Mouse (Mus musculus): Measurements from ENCODE around the gene Zfp655. TPM values are rescaled to one million over a fixed set of nuclear protein-coding genes. Genes with fewer than 3 reads are reported as not detected.
"Not testable (repeated sequence)": the region's sequence is repeated elsewhere in the genome, so short reads cannot be mapped to it uniquely, and the experiment has no call there.

The Zfp655 gene
- total RNA-seq, 2 experiments from 2014 or later: 24.5 to 25.4 TPM

DNA sequence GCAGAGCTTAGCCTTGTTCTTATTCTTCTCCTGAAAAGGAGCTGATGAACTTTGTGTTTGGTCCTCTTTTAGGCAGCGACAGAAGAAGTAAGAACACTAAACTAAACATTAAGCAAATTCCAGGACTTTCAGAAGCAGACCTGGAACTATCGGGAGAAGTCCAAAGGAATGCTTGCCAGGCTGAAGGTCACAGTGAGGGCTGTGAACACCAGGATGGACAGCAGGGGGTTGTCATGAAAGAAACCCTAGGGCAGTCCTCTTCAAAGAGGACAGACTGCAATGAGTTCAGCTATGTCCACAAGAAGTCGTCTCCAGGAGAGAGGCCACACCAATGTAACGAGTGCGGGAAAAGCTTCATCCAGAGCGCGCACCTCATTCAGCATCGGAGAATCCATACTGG, 11.5 kb upstream of the Zfp655 start:
- no peak for DNase-seq (ENCODE audit: low spot score in 2 of 2)

DNA sequence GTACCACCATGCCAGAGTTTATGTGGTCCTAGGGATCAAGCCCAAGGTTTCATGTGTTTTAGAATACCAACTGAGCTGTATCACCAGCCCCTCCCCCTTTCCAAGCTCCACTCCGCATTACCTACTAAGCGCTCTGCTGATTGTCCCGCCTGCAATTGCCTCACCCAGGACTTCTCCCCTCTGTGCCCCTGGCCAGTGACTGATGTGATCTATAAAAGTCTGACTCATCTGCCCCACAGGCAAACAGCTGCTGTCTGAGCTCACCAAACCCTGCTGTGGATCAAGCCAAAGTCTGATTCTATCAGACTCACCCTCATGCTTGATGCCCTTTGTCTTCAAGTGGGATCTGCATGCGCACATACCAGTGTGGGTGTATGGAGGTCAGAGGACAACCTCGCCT, 8.7 kb upstream of the Zfp655 start:
- no peak for DNase-seq (ENCODE audit: low spot score in 2 of 2)

DNA sequence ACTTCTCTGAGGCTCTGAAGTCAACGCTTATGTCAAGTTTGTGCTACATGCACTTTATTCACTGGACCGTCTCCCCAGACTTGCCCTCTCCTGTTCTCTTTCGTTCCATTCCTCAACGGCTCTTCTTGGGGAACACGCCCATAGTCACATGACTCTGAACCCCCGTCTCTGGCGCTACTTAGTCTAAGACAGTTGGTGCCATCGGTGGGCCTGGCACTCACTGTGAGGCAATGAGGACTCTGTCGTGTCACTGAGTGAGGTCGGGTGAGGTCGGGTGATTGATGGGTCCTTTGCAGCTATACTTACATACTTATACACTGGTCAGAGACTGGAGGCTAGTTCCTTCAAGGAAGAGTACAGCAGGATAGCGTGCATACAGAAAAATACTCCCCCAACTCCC, 8.1 kb upstream of the Zfp655 start:
- no peak for DNase-seq (ENCODE audit: low spot score in 2 of 2)

GRCm38 (mm10) chr5:145226453-145226852, 5.1 kb upstream of the Zfp655 start:
- no peak for DNase-seq (ENCODE audit: low spot score in 2 of 2)

GRCm38 (mm10) chr5:145229283-145229682, 2.2 kb upstream of the Zfp655 start:
- DNase-seq (ENCODE audit: low spot score in 2 of 2): not testable (repeated sequence)

DNA sequence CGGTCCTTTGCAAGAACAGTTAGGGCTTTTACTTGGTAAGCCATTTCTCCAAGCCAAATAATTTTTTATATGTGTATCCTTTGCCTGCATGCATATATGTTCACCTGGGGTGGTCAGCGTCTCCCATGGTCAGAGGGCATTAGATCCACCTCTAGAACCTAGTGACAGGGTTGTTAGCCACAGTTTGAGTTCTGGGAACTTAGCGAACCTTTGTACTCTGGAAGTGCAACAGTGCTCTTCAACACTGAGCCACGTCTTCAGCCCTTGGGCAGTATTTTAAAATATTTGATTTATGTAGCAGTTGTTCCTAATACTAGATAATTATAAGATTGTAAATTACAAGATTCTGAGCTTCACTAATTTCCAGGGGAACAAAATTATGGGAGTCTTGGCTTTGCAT, 874 bp upstream of the Zfp655 start:
- no peak for DNase-seq (ENCODE audit: low spot score in 2 of 2)

DNA sequence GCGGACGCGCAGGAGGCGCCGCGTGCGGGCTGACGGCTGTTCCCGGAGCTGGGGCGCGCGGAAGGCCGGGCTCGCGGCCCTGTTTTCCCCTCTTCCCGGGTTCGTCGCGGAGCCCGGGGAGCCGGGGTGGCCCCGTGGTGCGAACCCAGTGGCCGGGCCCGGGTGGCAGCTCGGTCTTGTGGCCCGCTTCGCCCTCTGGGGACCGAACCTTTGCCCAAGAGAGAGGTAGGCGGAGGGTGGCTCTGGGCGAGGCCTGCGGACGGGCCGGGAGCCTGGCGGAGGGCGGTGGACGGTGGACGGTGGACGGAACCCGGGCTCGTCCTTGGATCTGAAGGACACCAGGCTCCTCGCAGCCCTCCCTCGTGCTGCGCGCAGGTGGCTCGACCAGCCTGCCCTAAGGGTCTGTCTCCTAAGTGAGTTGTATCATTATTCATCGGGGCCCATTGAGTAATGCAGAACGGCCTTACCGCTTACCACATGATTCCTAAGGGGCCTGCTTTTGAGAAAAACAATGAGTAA, 437 bp downstream of the Zfp655 start:
- no peak for DNase-seq (ENCODE audit: low spot score in 2 of 2)

GRCm38 (mm10) chr5:145234636-145235035, 3.1 kb downstream of the Zfp655 start:
- DNase-seq (ENCODE audit: low spot score in 2 of 2): peak in 1 of 2 experiments; percentile 31

- DNase-seq (ENCODE audit: low spot score in 2 of 2): no peak
Observed at GRCm38 (mm10) chr5:145249520-145249919, 18.0 kb downstream of the Zfp655 start.

DNA sequence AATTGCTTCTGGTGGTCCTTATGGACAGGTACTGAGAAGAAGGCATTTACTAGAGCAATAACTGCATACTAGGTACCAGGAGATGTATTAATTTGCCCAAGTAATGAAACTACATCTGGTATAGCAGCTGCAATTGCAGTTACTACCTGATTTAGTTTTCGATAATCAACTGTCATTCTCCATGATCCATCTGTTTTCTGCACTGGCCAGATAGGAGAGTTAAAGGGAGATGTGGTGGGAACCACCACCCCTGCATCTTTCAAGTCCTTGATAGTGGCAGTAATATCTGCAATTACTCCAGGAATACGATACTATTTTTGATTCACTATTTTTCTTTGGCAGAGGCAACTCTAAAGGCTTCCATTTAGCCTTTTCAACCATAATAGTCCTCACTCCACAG, 42.1 kb downstream of the Zfp655 start:
- DNase-seq (ENCODE audit: low spot score in 2 of 2): not testable (repeated sequence)

- no peak for DNase-seq (ENCODE audit: low spot score in 2 of 2)
Observed at GRCm38 (mm10) chr5:145279948-145280347, 48.4 kb downstream of the Zfp655 start.

DNA sequence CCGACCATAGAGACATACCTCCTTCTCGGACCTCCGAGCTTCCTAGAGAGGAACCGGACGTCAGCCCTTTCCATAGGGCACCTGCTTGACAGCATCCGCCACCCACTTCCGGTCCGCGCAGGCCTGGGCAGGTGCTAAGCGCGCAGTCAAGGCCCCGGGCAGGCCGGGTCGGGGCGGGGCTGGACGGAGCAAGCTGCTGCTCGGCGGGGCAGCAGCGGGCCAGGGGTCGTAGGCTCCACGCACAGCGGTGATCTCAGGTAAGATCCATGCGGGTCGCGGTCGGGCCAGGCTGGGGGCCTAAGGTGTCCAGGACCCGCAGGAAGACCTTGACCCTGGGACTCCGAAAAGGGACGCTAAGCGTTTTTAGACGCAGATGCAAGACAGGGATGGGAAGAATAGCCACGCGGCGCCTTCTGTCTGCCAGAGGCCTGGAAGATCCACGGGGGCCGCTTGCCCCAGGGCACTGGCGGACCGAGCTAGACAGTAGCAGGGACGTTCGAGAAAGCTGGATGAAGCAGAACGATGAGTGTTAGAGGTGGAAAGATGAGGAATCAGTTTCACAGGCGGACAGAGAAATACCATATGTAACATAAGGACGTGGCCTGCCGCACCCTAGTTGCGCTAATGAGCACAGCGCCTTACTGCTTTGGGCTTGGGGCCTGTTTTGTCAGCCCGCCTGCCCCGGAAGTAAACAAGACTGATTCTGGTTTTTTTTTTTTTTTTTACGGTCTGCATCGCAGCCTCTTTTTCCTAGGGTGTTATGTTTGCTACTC, 49.0 kb downstream of the Zfp655 start, which contains the start of gene Zscan25:
Zscan25 (plus strand) TSS at position 130 of the 773 bp plus-strand sequence.
- peak; percentile 87 to 91 for DNase-seq (ENCODE audit: low spot score in 2 of 2)

DNA sequence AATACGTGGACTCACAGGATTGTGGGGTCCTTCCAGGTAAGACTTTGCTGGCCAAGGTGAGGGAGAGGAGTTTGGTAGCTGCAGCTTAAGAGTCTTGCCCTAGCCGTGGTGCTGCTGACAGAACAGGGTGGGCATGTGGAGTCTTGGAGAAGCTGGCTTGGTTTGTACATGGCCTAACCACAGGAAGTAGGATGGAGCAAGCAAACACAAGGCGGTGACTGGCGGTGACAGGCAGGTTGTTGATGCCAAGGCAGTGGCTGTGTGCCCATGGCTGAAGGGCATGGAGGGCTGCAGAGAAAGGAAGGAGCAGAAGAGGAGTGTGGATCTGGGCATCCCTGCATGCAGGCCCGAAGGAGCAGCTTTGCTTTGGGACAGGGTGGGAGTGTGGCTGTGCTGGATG, 56.9 kb downstream of the Zfp655 start:
- no peak for DNase-seq (ENCODE audit: low spot score in 2 of 2)

DNA sequence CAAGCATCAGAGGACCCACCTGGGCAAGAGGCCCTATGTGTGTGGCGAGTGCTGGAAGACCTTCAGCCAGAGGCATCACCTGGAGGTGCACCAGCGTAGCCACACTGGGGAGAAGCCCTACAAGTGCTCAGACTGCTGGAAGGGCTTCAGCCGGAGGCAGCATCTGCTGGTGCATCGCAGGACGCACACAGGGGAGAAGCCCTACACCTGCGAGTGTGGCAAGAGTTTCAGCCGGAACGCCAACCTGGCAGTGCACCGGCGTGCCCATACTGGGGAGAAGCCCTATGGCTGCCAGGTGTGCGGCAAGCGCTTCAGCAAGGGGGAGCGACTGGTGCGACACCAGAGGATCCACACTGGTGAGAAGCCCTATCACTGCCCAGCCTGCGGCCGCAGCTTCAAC, 59.2 kb downstream of the Zfp655 start:
- DNase-seq (ENCODE audit: low spot score in 2 of 2): no peak

- DNase-seq (ENCODE audit: low spot score in 2 of 2): no peak
Observed at GRCm38 (mm10) chr5:145292398-145292797, 60.9 kb downstream of the Zfp655 start.

Other genes with a start within 250 kb of the Zfp655 start
- not detected for gene Gm4871, start 199.0 kb upstream of the Zfp655 start, total RNA-seq (2021)
- not detected for gene 1700018F24Rik, start 188.7 kb upstream of the Zfp655 start, total RNA-seq (2021)
- gene Arpc1a, start 147.9 kb upstream of the Zfp655 start, total RNA-seq (2021): 100 to 1,000 TPM; 199 to 202 TPM
- gene Kpna7, start 147.7 kb upstream of the Zfp655 start, total RNA-seq (2021): not detected
- gene Arpc1b, start 117.5 kb upstream of the Zfp655 start, total RNA-seq (2021): 10 to 100 TPM; 25.5 to 39.0 TPM
- gene Pdap1, start 91.5 kb upstream of the Zfp655 start, total RNA-seq (2021): 100 to 1,000 TPM; 139 to 140 TPM
- gene Bud31, start 91.4 kb upstream of the Zfp655 start, total RNA-seq (2021): 10 to 100 TPM; 80.5 to 85.9 TPM
- 10 to 100 TPM; 13.7 to 15.0 TPM for gene Ptcd1, start 64.6 kb upstream of the Zfp655 start, total RNA-seq (2021)
- gene Cpsf4, start 64.5 kb upstream of the Zfp655 start, total RNA-seq (2021): 10 to 100 TPM; 29.7 to 30.5 TPM
- 100 to 1,000 TPM; 318 to 327 TPM for gene Atp5j2, start 39.7 kb upstream of the Zfp655 start, total RNA-seq (2021)
- 1 to 10 TPM; 9.4 to 9.9 TPM for gene Zkscan14, start 29.8 kb upstream of the Zfp655 start, total RNA-seq (2021)
- 10 to 100 TPM; 14.3 to 14.8 TPM for gene Zkscan5, start 27.2 kb upstream of the Zfp655 start, total RNA-seq (2021)
- gene Zscan25, start 48.8 kb downstream of the Zfp655 start, total RNA-seq (2021): 10 to 100 TPM; 14.7 to 17.5 TPM
- gene Cyp3a57, start 113.6 kb downstream of the Zfp655 start, total RNA-seq (2021): under 1 TPM in 1 of 2 experiments, not detected in 1; 0.29 TPM
- not detected for gene Cyp3a16, start 238.0 kb downstream of the Zfp655 start, total RNA-seq (2021)